Mouse (Mus musculus) neural tube, embryonic 15.5 days (tissue): ENCODE measurements around the gene Gm12569. TPM values are rescaled to one million over a fixed set of nuclear protein-coding genes. Genes with fewer than 3 reads are reported as not detected.

Experiments used
- ATAC-seq: fragments of 200-750 bp; cut with Nextera tagmentation; 2 replicates; pipeline ENCODE4 v1.8.0; 2017; ENCODE audit warnings: mild to moderate bottlenecking, moderate TSS enrichment, moderate library complexity; ENCODE audit not compliant: low FRiP score
- H3K27ac ChIP-seq: fragments of 300-500 bp; sonication (generic); replicated peaks from 2 replicates; pipeline ENCODE4 v1.5.1; 2015; ENCODE audit warnings: mild to moderate bottlenecking, inconsistent platforms
- H3K27me3 ChIP-seq: fragments of 300-500 bp; sonication (generic); replicated peaks from 2 replicates; pipeline ENCODE4 v1.6.1; 2015; ENCODE audit warnings: inconsistent platforms
- H3K36me3 ChIP-seq: fragments of 300-500 bp; sonication (generic); 2 replicates; pipeline ENCODE4 v1.6.1; 2015; ENCODE audit warnings: inconsistent platforms
- H3K4me1 ChIP-seq: fragments of 300-500 bp; sonication (generic); 2 replicates; pipeline ENCODE4 v1.6.1; 2015; ENCODE audit warnings: inconsistent platforms
- H3K4me2 ChIP-seq: fragments of 300-500 bp; sonication (generic); 2 replicates; pipeline ENCODE4 v1.6.1; 2015; ENCODE audit warnings: inconsistent platforms, mild to moderate bottlenecking, moderate library complexity
- H3K4me3 ChIP-seq: fragments of 300-500 bp; sonication (generic); replicated peaks from 2 replicates; pipeline ENCODE4 v1.5.1; 2015; ENCODE audit warnings: mild to moderate bottlenecking, inconsistent platforms
- H3K9ac ChIP-seq: fragments of 300-500 bp; sonication (generic); replicated peaks from 2 replicates; pipeline ENCODE4 v1.6.1; 2015; ENCODE audit warnings: mild to moderate bottlenecking, inconsistent platforms
- H3K9me3 ChIP-seq: fragments of 300-500 bp; sonication (generic); replicated peaks from 2 replicates; pipeline ENCODE4 v1.6.1; 2016; ENCODE audit warnings: inconsistent platforms
- WGBS: fragments of 180-500 bp; shearing (Covaris S2); methylation state at CpG from one replicate; pipeline ENCODE4 v1.1.7; 2015; ENCODE audit warnings: mixed read lengths; 5-methylcytosine and 5-hydroxymethylcytosine counted together
- polyA plus RNA-seq: library from polyadenylated mRNA; unstranded; fragments of >200 nt; fragmentation: Nextera tagmentation; extraction: Ambion mirVana; gene quantifications from 2 replicates; pipeline ENCODE4 v1.2.1, GENCODE M21; 2015

The Gm12569 gene
- not detected in 2 replicates for polyA plus RNA-seq

DNA sequence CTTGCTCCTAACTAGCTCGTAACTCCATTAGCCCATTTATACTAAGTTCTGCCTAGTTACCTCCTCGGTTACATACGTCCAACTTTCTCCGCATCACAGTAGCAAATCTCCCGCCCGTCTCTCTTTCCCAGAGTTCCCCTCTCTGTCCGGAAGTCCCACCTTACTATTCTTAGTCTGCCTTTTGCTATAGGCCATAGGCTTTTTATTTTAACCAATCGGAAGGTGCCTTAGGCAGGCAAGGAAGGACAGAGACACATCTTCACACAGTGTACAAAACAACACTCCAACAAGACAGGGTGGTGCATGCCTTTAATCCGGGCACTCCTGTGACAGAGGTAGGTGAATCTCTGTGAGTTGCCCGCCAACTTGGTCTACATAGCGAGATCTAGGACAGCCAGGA, at the start of gene Gm12569:
Gene Gm12569, plus strand, starts transcription at position 166 of the 400 bp plus-strand sequence.
- Histone ChIP-seq H3K4me1 (no peaks in the 10 kb centered on the region), H3K9me3 (no peaks in the 10 kb centered on the region; the same call in 1 of the 2 replicates), H3K9ac (no peak within 1 kb of the TSS), H3K36me3 (no peaks in the 10 kb centered on the region), H3K27me3 (no peaks in the 10 kb centered on the region), H3K4me2 (no peak within 1 kb of the TSS), H3K4me3 (no peak within 1 kb of the TSS), H3K27ac (no peak within 1 kb of the TSS)
- no peak for ATAC-seq
- 94% methylated on average over 11 of the region's 11 CpGs for WGBS

GRCm38 (mm10) chr11:51202726-51203125, 17.5 kb upstream of the Gm12569 start:
- no peak for ATAC-seq
- H3K36me3 ChIP-seq: no peaks in the 10 kb centered on the region
- no peak overlapping the region for H3K4me3 ChIP-seq
- H3K9ac ChIP-seq: no peak overlapping the region
- 91% methylated on average over 5 of the region's 5 CpGs for WGBS
- H3K4me1 ChIP-seq: no peaks in the 10 kb centered on the region
- H3K4me2 ChIP-seq: no peak overlapping the region
- no peaks in the 10 kb centered on the region for H3K27me3 ChIP-seq
- H3K9me3 ChIP-seq: no peaks in the 10 kb centered on the region
- no peak overlapping the region for H3K27ac ChIP-seq

DNA sequence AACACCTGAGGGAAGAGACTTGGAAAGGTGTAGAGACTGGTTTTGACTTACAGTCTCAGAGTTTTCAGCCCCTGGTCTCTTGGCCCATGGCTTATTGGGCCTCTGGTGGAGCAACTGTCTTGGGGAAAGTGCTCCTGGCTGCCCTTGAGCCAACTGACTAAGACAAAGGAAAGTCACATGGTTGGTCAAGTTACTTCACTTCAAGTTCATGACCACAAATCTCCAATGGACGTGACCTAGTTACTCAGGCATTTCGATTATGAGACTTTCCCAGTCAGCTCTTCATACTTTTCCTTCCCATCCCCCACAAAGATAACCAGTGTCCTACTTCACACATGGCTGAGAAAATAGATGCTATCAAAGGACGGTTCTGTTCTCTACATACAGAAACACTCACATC, 12.5 kb upstream of the Gm12569 start:
- 91% methylated on average over 3 of the region's 3 CpGs for WGBS

DNA sequence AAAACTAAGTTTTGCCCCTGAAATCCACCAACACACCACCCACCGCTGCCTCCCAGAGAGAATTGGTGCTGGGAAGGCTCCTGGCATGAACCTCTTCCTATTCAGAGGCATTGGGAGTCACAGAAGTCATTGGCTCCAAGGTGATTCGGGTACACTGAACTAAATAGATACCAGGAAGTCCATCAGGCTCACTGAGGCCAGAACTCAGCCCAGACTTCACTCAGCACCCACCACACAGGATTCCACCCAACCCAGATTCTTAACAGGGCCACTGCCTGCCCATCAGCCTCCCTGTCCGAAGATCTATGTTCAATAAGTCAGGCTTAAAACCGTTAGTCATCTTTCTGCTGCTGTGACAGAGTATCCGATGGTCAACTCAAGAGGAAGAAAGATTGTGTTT, 8.8 kb upstream of the Gm12569 start:
- Histone ChIP-seq H3K9me3 (no peaks in the 10 kb centered on the region), H3K36me3 (no peaks in the 10 kb centered on the region), H3K27ac (no peak overlapping the region), H3K4me3 (no peak overlapping the region), H3K4me2 (no peak overlapping the region), H3K9ac (no peak overlapping the region), H3K27me3 (no peaks in the 10 kb centered on the region), H3K4me1 (no peaks in the 10 kb centered on the region)
- ATAC-seq: no peak
- WGBS: 92% methylated on average over 5 of the region's 5 CpGs

More for the DNA sequence above, 12.5 kb upstream of the Gm12569 start:
- H3K9me3 ChIP-seq: no peaks in the 10 kb centered on the region
- no peak overlapping the region for H3K27ac ChIP-seq
- no peak overlapping the region for H3K4me3 ChIP-seq
- H3K9ac ChIP-seq: no peak overlapping the region
- H3K4me2 ChIP-seq: no peak overlapping the region
- no peaks in the 10 kb centered on the region for H3K27me3 ChIP-seq
- H3K36me3 ChIP-seq: no peaks in the 10 kb centered on the region
- no peak for ATAC-seq
- H3K4me1 ChIP-seq: no peaks in the 10 kb centered on the region

- Histone ChIP-seq H3K4me1 (no peaks in the 10 kb centered on the region), H3K27ac (no peak overlapping the region), H3K9me3 (no peaks in the 10 kb centered on the region; the same call in 1 of the 2 replicates), H3K9ac (no peak overlapping the region), H3K36me3 (no peaks in the 10 kb centered on the region), H3K4me2 (no peak overlapping the region), H3K4me3 (no peak overlapping the region), H3K27me3 (no peaks in the 10 kb centered on the region)
- 85% methylated on average over 7 of the region's 7 CpGs for WGBS
- no peak for ATAC-seq
Observed at GRCm38 (mm10) chr11:51214021-51214420, 6.3 kb upstream of the Gm12569 start.

GRCm38 (mm10) chr11:51219396-51219980, 785 bp upstream of the Gm12569 start:
- no peaks in the 10 kb centered on the region for H3K36me3 ChIP-seq
- WGBS: 84% methylated on average over 12 of the region's 12 CpGs
- no peaks in the 10 kb centered on the region; the same call in 1 of the 2 replicates for H3K9me3 ChIP-seq
- H3K27me3 ChIP-seq: no peaks in the 10 kb centered on the region
- H3K4me1 ChIP-seq: no peaks in the 10 kb centered on the region
- H3K4me2 ChIP-seq: no peak overlapping the region
- no peak for ATAC-seq
- H3K9ac ChIP-seq: no peak overlapping the region
- H3K27ac ChIP-seq: no peak overlapping the region
- H3K4me3 ChIP-seq: no peak overlapping the region

- H3K4me2 ChIP-seq: no peak overlapping the region
- no peak for ATAC-seq
- H3K4me3 ChIP-seq: no peak overlapping the region
- no peaks in the 10 kb centered on the region for H3K9me3 ChIP-seq
- H3K27ac ChIP-seq: no peak overlapping the region
- whole genome bisulfite sequencing: 78% methylated on average over 4 of the region's 4 CpGs
- no peak overlapping the region for H3K9ac ChIP-seq
- H3K36me3 ChIP-seq: no peaks in the 10 kb centered on the region
- no peaks in the 10 kb centered on the region for H3K4me1 ChIP-seq
- no peaks in the 10 kb centered on the region for H3K27me3 ChIP-seq
Observed at GRCm38 (mm10) chr11:51227104-51227503, 6.8 kb downstream of the Gm12569 start.

DNA sequence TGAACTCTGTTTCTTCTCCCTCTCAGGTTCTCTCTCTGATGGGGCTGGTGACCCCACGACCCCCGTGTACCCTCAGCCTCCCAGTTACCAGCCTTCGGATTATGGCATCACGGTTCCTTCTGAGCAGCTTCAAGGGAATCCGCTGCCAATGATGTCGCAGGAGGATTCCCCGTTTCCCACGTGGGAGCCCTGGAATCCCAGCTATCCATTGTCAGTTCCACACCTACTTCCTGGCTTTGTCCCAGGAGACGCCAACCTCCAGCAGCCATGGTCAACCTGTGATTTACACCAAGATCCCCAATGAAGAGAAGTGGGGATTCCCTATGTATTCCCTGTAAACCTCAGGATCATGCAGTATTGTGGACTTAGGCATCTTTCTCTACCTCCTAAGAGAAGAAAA, 14.4 kb downstream of the Gm12569 start:
- no peaks in the 10 kb centered on the region for H3K36me3 ChIP-seq
- H3K27me3 ChIP-seq: no peaks in the 10 kb centered on the region
- H3K27ac ChIP-seq: no peak overlapping the region
- ATAC-seq: no peak
- H3K4me1 ChIP-seq: no peaks in the 10 kb centered on the region
- H3K4me3 ChIP-seq: no peak overlapping the region
- WGBS: 92% methylated on average over 9 of the region's 9 CpGs
- H3K4me2 ChIP-seq: no peak overlapping the region
- H3K9me3 ChIP-seq: no peaks in the 10 kb centered on the region
- H3K9ac ChIP-seq: no peak overlapping the region

DNA sequence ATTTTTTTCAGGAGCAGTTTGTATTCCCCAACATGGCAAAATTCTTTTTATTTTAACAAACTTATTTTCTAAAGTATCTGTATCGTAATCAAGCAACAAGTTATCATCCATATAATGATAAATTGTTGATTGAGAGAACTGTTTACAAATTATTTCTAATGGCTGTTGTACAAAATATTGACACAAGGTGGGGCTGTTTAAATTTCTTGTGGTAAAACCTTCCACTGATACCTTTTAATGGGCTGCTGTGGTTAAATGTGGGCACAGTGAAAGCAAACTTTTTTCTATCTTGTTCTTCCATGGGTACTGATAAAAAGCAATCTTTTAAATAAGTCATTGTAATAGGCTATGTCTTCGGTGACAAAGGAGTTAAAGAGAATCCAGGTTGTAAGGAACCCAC, 22.6 kb downstream of the Gm12569 start:
- no peak overlapping the region for H3K4me2 ChIP-seq
- no peak overlapping the region for H3K27ac ChIP-seq
- no peak overlapping the region for H3K4me3 ChIP-seq
- no peak overlapping the region for H3K9ac ChIP-seq
- H3K4me1 ChIP-seq: no peaks in the 10 kb centered on the region
- H3K36me3 ChIP-seq: no peaks in the 10 kb centered on the region
- no peak for ATAC-seq
- no peaks in the 10 kb centered on the region for H3K9me3 ChIP-seq
- 89% methylated on average over 2 of the region's 2 CpGs for WGBS
- no peaks in the 10 kb centered on the region for H3K27me3 ChIP-seq

- Histone ChIP-seq H3K27ac (no peak overlapping the region), H3K36me3 (no peaks in the 10 kb centered on the region), H3K9me3 (no peaks in the 10 kb centered on the region), H3K27me3 (no peaks in the 10 kb centered on the region), H3K4me3 (no peak overlapping the region), H3K4me2 (no peak overlapping the region), H3K4me1 (peaks cover under 1% of the 10 kb centered on the region; the same call in 1 of the 2 replicates), H3K9ac (no peak overlapping the region)
- 91% methylated on average over 4 of the region's 4 CpGs for WGBS
- ATAC-seq: no peak
Observed at GRCm38 (mm10) chr11:51257006-51257405, 36.7 kb downstream of the Gm12569 start.

- 62% methylated on average over 3 of the region's 3 CpGs for WGBS
- peak within 1 kb of the TSS; percentile 98 for H3K27ac ChIP-seq
- peak within 1 kb of the TSS; percentile 60 for H3K9ac ChIP-seq
- ATAC-seq: no peak
- H3K36me3 ChIP-seq: no peaks in the 10 kb centered on the region
- no peaks in the 10 kb centered on the region for H3K9me3 ChIP-seq
- peak within 1 kb of the TSS; percentile 79 for H3K4me2 ChIP-seq
- H3K4me1 ChIP-seq: peaks cover 36% of the 10 kb centered on the region
- no peaks in the 10 kb centered on the region for H3K27me3 ChIP-seq
- H3K4me3 ChIP-seq: peak within 1 kb of the TSS; percentile 91
Observed at GRCm38 (mm10) chr11:51261680-51262219, 41.5 kb downstream of the Gm12569 start, which contains the start of gene Clk4. Gene Clk4 (plus strand): TSS chr11:51261730.
